Mouse (Mus musculus): Measurements from ENCODE around the gene Fam205c. TPM values are rescaled to one million over a fixed set of nuclear protein-coding genes. Genes with fewer than 3 reads are reported as not detected.

Fam205c gene
- total RNA-seq, 1 experiment from 2014 or later, result not detected

Other genes starting within 250 kb of the Fam205c start
- 0.88 TPM in 1 of 2 replicates, not detected in the other for gene Gm2564, start 244.5 kb downstream of the Fam205c start, total RNA-seq (2017)
- gene Ccl27b, start 219.0 kb downstream of the Fam205c start, total RNA-seq (2017), result not detected in 2 replicates
- not detected in 2 replicates for gene Il11ra2, start 212.3 kb downstream of the Fam205c start, total RNA-seq (2017)
- not detected in 2 replicates for gene 4930578G10Rik, start 138.7 kb downstream of the Fam205c start, total RNA-seq (2017)
- not detected in 2 replicates for gene Ccl19, start 117.7 kb downstream of the Fam205c start, total RNA-seq (2017)
- gene Ccl21a, start 100.2 kb downstream of the Fam205c start, total RNA-seq (2017), result not detected in 2 replicates
- gene Fam205a1, start 20.3 kb downstream of the Fam205c start, total RNA-seq (2017), result not detected in 2 replicates
- gene Gm12394, start 17.5 kb downstream of the Fam205c start, total RNA-seq (2017), result not detected in 2 replicates
- not detected in 2 replicates for gene Phf24, start 42.4 kb upstream of the Fam205c start, total RNA-seq (2017)
- 0.65 and 1.3 TPM in 2 replicates for gene Dnajb5, start 75.6 kb upstream of the Fam205c start, total RNA-seq (2017)
- 2.6 TPM in 1 of 2 replicates, not detected in the other for gene 1700022I11Rik, start 95.4 kb upstream of the Fam205c start, total RNA-seq (2017)
- gene Vcp, start 126.3 kb upstream of the Fam205c start, total RNA-seq (2017), result 275 and 278 TPM in 2 replicates
- gene Fancg, start 136.3 kb upstream of the Fam205c start, total RNA-seq (2017), result 13.8 and 25.6 TPM in 2 replicates
- gene Pigo, start 151.6 kb upstream of the Fam205c start, total RNA-seq (2017), result 5.9 and 11.4 TPM in 2 replicates
- gene Stoml2, start 157.5 kb upstream of the Fam205c start, total RNA-seq (2017), result 94.2 and 140 TPM in 2 replicates
- 2.3 and 6.2 TPM in 2 replicates for gene Fam214b, start 172.0 kb upstream of the Fam205c start, total RNA-seq (2017)
- gene Unc13b, start 184.7 kb upstream of the Fam205c start, total RNA-seq (2017), result 5.0 and 7.6 TPM in 2 replicates

Measured in hematopoietic stem cell, adult 5-6 weeks (primary cell).